Mouse (Mus musculus) thymus, postnatal 14 days (tissue): Measurements from ENCODE around the gene Usp25.

Experiments
- DNase-seq: peaks from one replicate; pipeline ENCODE4 v3.0.0; 2021

The Usp25 gene

DNA sequence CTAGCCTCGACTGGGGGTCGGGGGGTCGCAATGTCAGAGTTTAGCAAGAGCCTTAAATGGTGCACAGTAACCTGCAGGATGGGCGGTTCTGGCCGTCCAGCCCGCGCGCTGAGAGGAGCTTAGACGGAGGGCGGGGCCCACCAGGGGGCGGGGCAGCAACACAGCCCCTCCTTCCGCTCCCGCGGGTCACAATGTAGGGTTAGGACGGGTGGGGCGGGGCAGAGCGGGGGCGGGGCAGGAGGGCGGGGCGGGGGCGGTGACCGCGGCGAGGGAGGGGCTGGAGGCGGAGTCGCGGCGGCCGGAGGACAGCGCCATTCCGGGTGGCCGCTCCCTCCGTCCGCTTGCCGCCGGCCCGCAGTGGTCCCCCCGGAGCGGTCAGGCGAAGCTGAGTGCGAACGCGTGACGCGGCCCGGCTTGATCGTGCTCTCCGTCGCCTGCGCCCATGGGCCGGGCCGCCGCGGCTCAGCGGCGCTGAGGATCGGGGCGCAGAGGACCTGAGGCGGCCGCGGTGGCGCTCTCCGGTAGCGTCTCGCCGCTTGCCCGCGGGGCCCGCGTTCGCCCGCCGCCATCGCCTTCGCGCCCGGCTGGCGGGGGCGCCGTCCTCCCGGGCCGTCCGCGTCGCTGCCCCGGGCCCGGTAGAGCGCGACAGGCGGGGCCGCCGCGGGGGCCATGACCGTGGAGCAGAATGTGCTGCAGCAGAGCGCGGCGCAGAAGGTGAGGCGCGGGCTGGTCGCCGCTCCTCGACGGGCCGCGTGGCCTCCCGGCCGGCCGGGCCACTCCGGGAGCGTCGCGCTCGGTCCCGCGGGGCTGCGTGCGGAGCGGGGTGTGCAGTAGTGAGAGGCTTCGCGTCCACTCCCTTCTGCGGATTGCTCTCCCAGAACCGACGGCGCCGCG lies at the start of gene Usp25:
Gene Usp25, plus strand, starts transcription at position 280 of the 894 bp plus-strand sequence.
- peak; percentile 95 for DNase-seq

- no peak for DNase-seq
Measured at GRCm38 (mm10) chr16:76967593-76968275, 45.8 kb upstream of the Usp25 start.

DNA sequence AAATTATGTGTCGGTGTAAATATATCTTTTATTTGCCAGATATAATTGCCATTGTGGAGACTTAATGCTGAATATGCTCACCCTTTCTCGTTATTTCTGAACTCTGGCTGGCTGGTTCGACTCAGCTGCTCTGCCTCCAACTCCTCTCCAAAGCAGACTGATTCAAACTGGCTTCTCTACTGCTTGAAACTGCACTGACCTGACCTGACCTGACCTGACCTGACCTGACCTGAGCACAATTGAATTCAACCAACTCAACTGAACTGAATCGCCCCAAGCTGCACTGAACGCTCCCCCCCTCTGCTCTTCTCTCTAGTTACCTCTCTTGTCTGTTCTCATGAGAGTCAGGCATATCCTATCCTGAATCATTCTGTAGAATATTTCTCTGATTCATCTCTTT lies 42.3 kb upstream of the Usp25 start:
- DNase-seq, result no peak

DNA sequence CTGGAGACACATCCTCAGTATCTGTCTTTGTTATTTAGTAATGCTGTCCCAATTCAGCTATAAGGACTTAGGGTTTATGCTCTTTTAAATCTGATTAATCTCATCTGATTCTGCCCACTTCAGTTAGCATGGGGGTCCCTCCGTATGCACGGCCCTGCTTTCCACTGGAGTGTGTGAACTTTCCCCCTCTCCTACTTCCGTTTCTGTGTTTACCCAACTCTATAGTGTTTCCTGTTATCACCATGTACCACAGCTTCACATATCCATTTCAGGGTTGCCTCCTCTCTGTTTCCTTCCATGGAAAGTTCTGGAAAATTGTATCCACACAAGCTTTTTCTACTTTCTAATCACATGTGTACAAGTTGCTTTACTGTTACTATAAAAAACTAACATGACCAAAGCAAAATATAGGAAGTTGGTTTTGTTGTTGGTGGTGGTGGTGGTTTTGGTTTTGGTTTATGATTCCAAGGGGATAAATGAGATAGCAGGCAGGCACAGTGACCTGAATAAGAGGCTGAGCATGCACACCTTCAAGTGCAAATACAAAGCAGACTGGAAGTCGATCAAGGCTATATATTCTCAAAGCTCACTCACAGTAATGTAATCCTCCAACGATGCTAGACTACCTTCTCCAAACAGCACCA lies 36.6 kb upstream of the Usp25 start:
- no peak for DNase-seq

- DNase-seq, result no peak
Measured at GRCm38 (mm10) chr16:76983696-76984095, 29.8 kb upstream of the Usp25 start.

GRCm38 (mm10) chr16:76987711-76988110 lies 25.8 kb upstream of the Usp25 start:
- no peak for DNase-seq

DNA sequence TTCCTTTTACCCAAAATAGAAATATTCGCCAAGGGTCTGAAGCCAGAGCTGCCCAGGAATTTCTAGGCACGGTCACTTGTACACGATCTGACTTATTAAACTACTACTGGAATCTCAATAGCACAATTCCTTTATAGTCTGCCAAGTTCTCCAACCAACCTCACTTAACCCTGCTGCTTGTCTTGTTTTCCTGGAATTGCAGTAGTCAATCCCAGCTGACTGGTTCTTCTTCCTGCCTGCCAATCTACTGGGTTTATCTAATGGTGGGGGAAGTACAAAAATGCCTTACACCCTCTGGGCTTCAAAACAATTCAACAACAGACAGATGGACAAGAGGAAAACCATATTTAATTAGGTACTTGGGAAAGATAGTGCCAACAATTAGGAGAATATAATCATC lies 9.6 kb upstream of the Usp25 start:
- no peak for DNase-seq

DNA sequence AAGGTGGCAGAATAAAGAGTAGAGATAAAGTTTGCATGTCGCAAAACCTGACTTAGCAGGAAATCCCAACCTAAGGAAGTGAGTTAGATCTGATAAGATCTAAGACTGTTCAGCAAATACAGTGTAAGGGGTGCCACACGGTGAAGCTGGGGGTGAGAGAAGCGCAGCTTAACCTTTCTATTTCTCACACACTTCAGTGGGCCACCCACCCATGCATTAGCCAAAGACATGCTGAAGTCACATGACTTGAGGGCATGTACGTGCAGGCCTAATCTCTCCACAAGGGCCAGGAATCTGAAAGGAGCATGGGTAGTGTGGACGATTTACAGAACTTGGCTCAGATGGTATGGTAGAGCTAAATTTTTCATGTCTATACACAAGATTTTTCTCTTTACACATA lies 4.3 kb upstream of the Usp25 start:
- peak; percentile 39 for DNase-seq

DNA sequence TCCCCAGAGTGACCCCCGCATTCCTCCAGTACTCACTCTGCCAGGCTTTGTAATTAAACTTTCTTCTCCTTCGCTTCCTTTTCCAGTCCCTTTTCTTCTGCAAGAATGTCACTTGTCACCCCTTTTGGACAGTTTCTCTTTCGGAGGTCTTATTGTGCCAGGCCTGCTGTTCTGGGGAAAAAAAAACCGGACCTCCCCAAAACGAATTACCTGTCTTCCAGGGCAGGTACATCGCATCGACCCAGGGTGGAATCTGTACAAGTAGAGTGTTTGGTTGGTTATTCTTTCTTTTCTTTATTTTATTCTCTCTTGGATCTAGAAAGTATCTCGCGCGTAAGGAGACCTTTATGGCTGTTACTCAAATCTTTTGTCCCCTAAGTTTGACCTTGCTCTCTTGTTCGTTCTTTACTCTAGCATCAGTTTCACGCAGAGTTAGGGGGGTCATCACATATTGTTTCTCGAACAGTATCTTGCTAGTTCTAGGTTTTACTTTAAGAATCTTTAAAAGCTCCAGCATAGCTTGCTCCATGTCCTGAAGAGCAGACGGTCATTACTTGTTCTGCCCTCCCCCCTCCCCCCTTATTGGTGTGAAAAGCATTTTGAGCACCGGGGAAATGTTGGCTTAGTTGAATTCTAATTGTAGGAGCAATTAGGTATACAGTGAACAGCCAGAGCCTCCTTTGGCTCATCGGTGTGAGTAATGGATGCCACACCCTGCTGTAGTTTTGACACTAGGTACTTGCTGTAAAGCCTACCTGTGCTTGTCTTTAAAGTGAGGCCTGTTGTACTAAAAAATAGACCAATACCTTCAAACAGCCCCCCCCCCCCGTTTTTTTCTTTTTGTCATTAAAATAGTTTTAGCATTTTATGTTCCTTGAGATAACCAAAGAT lies 1.1 kb downstream of the Usp25 start:
- no peak for DNase-seq

DNA sequence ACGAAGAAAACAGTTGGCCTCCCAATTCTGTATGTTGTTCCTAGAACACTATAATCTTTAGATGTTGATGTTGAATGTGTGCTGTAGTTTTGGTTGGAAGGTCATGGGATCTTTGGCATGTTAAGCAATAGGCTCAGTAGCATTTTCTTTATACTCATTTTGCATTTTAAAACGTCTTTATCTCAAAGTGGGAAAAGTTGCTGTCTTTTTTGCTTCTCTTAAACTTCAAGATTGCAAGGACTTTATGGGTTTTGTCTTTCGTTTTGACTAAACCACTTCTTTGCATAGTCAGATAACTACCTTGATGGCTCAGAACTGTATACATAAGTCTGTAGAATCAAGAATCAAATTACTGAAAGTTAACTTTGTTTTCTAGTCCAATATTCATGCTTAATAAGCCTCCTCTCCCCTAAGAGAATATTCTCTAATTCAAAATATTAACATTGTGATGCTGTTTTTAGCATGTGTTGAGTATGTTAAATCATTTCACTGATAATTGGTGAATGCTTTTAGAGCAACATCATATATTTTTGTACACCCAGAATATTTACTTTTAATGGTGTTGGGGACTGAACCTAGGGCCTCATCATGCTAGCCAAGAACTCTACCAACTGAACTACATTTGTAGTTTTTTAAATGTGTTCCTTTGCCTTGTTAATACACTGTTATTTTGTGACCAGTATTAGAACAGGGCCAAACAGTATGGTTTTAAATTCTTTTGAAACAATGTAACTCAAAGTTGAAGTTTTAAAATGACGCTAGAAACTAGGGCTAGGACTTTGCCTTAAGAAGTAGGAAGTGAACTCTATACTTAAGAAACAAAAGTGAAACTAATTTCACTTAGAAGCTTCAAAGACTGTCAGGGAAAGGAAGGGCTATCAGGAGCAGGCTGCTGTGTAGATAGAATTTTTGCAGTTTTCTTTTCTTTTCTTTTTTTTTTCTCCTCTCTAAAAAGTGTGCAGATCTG lies 2.2 kb downstream of the Usp25 start:
- DNase-seq, result no peak

GRCm38 (mm10) chr16:77017931-77018330 lies 4.4 kb downstream of the Usp25 start:
- no peak for DNase-seq

GRCm38 (mm10) chr16:77020190-77020589 lies 6.7 kb downstream of the Usp25 start:
- DNase-seq, result no peak

DNA sequence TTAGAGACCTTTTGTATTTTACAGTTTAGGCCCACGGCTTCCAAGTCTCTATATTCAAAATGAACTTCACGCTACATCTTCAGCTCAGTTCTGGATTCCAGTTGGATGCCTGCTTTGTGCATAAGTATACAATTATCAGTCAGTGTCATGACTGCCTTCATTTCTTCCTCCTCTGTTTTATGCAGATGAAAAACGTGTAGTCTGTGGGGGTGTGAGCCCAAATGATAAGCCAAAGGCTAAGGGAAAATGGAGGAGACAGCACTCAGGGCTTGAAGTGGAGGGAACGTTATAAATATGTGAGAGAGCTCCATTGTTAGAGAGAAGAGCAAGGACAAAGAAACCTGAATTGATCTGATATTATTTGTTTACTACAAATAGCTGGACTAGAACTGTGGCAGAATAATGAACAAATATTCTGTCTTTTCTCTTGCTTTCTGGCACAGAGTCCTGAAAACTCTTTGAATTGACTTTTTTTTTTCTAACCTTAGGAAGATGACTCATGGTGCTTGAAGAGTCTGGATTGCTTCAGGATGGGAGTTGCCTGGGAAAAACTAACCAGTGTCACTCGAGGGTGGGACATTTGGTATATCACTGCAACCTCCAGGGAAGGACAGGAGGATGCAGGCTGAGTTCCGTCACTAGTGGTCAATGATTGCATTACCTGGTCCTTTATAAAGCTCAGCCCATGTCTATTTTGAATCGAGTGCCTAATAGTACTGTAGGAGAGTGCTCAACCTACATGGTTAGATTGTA lies 10.3 kb downstream of the Usp25 start:
- no peak for DNase-seq

- DNase-seq, result no peak
Measured at GRCm38 (mm10) chr16:77026099-77026498, 12.6 kb downstream of the Usp25 start.

- no peak for DNase-seq
Measured at GRCm38 (mm10) chr16:77026933-77027332, 13.4 kb downstream of the Usp25 start.

DNA sequence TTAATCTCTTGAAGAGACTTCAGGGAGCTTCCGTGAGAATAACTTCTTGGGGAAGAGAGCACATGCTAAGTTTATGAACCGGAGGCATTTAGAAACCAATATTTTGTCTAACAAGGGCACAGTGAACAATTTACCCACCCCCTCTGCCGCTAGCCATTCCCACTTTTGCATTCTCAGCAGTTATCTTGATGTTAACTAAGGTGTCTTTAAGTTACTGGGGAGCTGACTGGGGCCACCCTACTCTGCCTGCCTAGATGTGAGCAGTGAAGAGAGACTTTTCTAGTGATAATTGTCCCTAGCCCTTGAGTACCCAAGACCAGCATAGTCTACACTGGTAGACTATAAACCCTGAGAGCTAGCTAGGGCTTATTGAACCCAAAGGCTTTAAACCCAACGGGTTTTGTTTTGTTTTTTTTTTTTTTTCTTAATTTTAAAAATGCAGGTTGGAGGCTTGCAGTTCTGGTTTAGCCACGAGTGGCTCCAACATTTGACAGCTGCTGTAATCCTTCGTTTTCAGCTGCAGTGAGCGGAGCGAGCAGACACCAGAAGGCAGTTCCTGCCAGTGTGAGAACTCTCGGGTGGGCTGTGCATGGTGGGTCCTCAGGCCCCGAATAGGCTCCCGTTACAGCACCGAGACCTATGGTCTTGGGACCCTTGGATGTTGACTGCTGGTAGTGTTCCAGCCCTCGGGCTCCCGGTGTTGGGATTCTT lies 14.6 kb downstream of the Usp25 start:
- DNase-seq, result no peak

DNA sequence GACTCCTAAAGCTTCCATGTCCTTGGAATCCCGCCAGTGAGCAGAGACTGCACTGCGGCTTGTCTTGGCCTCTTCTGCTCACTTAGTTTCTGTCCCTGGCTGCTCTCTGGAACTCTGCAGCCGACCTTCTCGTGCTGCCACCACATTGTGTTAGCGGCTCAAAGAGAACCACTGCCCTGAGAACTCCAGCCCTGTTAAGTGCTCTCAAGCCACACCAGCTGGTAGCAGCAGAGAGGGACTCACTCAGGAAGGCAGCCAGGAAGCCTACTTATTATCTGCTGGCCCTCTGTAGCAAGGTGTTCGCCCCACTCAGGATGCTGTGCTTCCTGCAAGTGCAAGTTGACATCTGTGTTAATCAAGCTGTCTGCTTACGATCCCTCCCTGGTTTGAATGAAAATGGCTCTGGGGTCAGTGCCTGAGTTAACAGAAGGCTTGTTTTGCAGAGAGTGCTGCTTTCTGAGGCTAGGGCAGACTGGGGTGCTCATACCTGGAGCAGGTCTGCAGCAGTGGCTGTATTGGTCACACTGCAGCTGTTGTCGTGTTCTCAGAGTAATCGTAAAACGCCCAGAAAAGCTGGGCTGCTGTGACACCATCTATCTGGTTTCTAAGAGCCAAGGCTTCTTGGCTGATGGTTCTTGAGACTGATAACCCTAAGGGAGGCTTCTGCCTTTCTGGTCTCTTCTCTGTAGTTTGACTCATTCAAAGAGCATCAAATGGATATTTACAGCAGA lies 15.3 kb downstream of the Usp25 start:
- DNase-seq, result no peak

DNA sequence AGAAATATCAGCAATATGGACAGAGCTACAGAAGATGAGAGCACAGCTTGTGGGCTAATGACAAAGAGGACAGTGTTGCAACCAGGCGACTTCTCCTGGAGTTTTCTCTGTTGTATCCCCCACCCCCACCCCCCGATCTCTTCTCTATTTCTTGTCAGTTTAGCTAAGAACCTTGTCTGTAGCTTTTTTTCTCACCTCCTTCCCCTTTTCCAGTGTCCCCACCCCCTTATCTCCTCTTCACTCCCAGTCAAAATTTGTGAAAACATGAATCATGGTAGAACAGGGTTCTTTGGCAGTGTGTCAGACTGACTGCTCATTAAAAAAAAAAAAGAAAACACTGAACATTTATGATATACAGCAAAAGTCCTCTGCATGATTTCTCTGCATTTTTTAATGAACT lies 16.9 kb downstream of the Usp25 start:
- no peak for DNase-seq

- DNase-seq, result no peak
Measured at GRCm38 (mm10) chr16:77034329-77034728, 20.8 kb downstream of the Usp25 start.
